Mouse (Mus musculus): ENCODE measurements around the gene Pias3. TPM values are rescaled to one million over a fixed set of nuclear protein-coding genes. Genes with fewer than 3 reads are reported as not detected.
"Not testable (repeated sequence)": the region's sequence is repeated elsewhere in the genome, so short reads cannot be mapped to it uniquely, and the experiment has no call there.

The Pias3 gene
- polyA plus RNA-seq, 1 experiment: not detected

DNA sequence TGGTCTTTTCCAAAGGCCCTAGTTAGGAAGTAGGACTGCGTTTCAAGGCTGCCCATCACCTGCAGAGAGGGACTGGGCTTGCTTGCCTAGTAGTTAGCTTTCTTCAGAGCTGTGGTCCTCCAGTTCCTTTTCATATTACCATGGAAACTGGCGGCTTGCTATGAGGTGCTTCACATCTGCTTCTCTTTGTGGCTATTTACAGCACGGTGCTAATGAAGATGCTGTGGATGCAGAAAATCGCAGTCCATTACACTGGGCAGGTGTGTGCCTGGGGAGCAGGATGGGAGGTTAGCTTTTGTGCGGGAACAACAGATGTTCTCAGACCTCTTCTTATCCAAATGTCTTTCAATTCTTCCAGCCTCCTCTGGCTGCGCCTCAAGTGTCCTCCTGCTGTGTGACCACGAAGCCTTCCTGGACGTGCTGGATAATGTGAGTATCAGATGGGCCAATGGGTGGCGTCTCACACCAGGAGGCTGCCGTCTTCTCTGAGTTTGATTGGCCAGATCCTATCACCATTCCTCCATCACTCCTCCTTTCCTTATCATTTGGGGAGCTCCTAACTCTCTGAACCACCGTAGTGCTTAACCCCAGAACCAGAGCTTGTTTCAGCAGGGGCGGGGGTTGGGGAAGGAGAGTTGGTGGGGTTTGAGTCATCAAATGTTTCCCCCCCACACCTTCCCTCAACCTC, 15.8 kb upstream of the Pias3 start:
- H3K4me1 ChIP-seq (ENCODE audit: control insufficient read depth, insufficient read depth, low read length): peaks cover 24% of the 10 kb centered on the region
- no peak overlapping the region for H3K27ac ChIP-seq (ENCODE audit: insufficient read depth, low read depth, low read length)
- no peak for TF ChIP-seq CTCF (IDR thresholded peaks at IDR 0.05; ENCODE audit: insufficient read depth, low read depth, low read length)
- TF ChIP-seq POLR2A (IDR thresholded peaks at IDR 0.05; ENCODE audit: insufficient read depth, low read depth, low read length): no peak
- H3K4me3 ChIP-seq (ENCODE audit: insufficient read depth, low read depth, low read length): no peak overlapping the region
- WGBS: 28% methylated on average over 12 of the region's 12 CpGs

DNA sequence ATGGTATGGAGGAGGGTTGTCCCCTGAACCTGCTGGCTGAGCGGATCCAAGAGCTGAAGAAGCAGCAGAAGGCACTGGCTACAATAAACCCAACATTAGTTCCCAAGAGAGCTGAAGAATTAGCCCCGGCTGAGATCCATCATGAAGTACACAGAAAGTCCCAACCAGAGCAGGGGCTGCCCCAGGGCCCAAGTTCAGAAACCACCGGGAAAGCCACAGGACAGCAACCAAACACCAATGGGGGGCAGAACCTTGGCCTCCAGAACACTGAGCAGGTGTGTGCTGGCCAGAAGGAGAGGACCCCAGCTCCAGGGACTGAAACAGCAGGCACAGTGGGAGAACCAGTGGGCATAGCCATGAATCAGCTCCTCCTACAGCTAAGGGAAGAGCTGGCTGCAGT, 12.7 kb upstream of the Pias3 start:
- Histone ChIP-seq H3K27ac (ENCODE audit: insufficient read depth, low read depth, low read length) (no peak overlapping the region), H3K4me3 (ENCODE audit: insufficient read depth, low read depth, low read length) (no peak overlapping the region), H3K4me1 (ENCODE audit: control insufficient read depth, insufficient read depth, low read length) (peaks cover 22% of the 10 kb centered on the region)
- TF ChIP-seq CTCF (IDR thresholded peaks at IDR 0.05; ENCODE audit: insufficient read depth, low read depth, low read length) (no peak), POLR2A (IDR thresholded peaks at IDR 0.05; ENCODE audit: insufficient read depth, low read depth, low read length) (no peak)
- 100% methylated on average over 3 of the region's 3 CpGs for WGBS

DNA sequence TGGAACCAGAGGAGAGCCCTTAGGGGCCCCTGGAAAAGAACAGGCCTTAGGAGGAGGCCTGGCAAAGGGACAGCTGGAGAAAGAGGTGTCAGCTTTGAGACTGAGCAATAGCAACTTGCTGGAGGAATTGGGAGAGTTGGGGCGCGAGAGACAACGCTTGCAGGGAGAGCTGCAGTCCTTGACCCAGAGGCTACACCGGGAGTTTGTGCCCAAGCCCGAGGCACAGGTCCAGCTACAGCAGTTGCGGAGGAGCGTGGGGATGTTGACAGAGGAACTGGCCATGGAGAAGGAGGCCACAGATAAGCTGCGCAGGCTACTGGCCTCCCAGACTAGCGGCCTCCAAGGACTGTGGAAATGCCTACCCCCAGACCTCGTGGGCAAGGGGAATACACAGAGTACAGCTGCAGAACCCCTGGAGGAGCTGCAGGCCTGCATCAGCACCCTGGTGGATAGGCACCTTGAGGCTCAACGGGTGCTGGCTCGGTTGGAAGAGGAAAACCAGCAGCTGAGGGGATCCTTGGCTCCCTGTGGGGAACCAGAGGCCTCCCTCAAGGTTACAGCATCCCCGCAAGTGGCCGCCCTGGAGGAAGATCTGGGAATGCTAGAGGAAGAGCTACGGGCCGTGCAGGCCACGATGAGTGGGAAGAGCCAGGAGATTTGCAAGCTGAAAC, 11.9 kb upstream of the Pias3 start:
- 76% methylated on average over 17 of the region's 17 CpGs for WGBS
- peaks cover 19% of the 10 kb centered on the region for H3K4me1 ChIP-seq (ENCODE audit: control insufficient read depth, insufficient read depth, low read length)
- H3K27ac ChIP-seq (ENCODE audit: insufficient read depth, low read depth, low read length): no peak overlapping the region
- TF ChIP-seq POLR2A (IDR thresholded peaks at IDR 0.05; ENCODE audit: insufficient read depth, low read depth, low read length) (no peak), CTCF (IDR thresholded peaks at IDR 0.05; ENCODE audit: insufficient read depth, low read depth, low read length) (no peak)
- no peak overlapping the region for H3K4me3 ChIP-seq (ENCODE audit: insufficient read depth, low read depth, low read length)

DNA sequence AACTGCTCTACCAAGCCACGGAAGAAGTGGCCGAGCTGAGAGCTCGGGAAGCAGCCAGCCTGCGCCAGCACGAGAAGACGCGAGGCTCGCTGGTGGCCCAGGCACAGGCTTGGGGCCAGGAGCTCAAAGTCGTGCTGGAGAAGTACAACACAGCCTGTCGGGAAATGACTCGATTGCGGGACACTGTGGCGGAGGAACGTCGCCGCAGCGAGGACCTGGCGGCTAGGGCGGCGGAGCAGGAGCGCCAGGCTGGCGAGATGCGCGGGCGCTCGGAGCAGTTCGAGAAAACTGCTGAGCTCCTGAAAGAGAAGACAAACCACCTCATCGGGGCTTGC, 11.4 kb upstream of the Pias3 start:
- Histone ChIP-seq H3K27ac (ENCODE audit: insufficient read depth, low read depth, low read length) (no peak overlapping the region), H3K4me1 (ENCODE audit: control insufficient read depth, insufficient read depth, low read length) (peaks cover 18% of the 10 kb centered on the region), H3K4me3 (ENCODE audit: insufficient read depth, low read depth, low read length) (no peak overlapping the region)
- 53% methylated on average over 28 of the region's 28 CpGs for WGBS
- TF ChIP-seq POLR2A (IDR thresholded peaks at IDR 0.05; ENCODE audit: insufficient read depth, low read depth, low read length) (no peak), CTCF (IDR thresholded peaks at IDR 0.05; ENCODE audit: insufficient read depth, low read depth, low read length) (no peak)

DNA sequence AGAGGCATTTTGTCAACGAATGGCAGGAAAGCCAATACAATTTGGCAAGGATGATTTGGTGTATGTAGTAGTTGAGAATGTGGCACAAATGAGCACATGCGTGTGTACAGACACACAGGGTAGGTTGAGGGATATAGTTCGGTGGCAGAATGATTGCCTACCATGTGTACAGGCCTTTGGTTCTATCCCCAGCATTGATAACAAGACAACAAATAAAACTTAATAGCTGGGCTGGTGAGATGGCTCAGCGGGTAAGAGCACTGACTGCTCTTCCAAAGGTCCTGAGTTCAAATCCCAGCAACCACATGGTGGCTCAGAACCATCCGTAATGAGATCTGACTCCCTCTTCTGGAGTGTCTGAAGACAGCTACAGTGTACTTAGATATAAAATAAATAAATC, 10.1 kb upstream of the Pias3 start:
- 95% methylated on average over 5 of the region's 5 CpGs for WGBS
- H3K27ac ChIP-seq (ENCODE audit: insufficient read depth, low read depth, low read length); H3K4me3 ChIP-seq (ENCODE audit: insufficient read depth, low read depth, low read length): not testable (repeated sequence)
- H3K4me1 ChIP-seq (ENCODE audit: control insufficient read depth, insufficient read depth, low read length): peaks cover 11% of the 10 kb centered on the region

DNA sequence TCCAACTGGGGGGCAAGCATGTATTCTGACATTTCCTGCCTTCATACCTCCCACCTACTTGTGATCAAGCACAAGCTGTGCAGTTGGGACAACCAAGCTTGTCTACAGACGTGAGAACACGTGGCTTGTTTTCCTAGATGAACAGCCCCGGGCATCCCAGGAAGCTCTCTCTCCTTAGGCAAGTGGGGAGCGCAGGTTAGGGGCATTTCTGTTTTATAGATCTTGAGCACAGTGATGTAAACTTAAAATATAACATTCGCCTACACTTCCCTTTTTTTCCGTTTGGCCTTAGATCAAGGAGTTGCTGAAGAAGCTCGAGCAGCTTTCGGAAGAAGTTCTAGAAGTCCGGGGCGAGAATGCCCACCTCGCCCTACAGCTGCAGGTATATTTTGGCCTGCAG, 7.3 kb upstream of the Pias3 start:
- no peak overlapping the region for H3K4me3 ChIP-seq (ENCODE audit: insufficient read depth, low read depth, low read length)
- TF ChIP-seq POLR2A (IDR thresholded peaks at IDR 0.05; ENCODE audit: insufficient read depth, low read depth, low read length) (no peak), CTCF (IDR thresholded peaks at IDR 0.05; ENCODE audit: insufficient read depth, low read depth, low read length) (no peak)
- no peak overlapping the region for H3K27ac ChIP-seq (ENCODE audit: insufficient read depth, low read depth, low read length)
- WGBS: 84% methylated on average over 11 of the region's 11 CpGs
- H3K4me1 ChIP-seq (ENCODE audit: control insufficient read depth, insufficient read depth, low read length): peaks cover 11% of the 10 kb centered on the region

DNA sequence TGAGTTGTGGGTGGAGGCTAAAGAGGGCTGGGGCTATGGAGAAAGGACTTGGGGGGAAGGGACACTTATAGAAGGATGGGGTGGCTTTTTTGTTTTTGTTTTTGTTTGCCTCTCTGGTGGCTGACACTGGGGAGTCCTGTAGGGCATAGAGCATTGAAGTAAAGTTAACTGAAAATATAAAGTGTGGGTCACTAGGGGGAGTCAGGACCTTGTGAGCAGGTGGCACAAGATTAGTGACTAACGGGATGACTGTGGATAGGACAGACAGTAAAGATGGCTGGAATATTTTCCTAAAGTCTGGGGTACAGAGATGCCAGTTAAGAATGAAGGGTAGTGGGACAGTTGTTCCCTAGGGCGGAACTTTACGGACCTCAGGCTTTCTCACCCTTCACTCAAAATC, 5.9 kb upstream of the Pias3 start:
- no peak overlapping the region for H3K27ac ChIP-seq (ENCODE audit: insufficient read depth, low read depth, low read length)
- no peak for TF ChIP-seq POLR2A (IDR thresholded peaks at IDR 0.05; ENCODE audit: insufficient read depth, low read depth, low read length)
- no peak for TF ChIP-seq CTCF (IDR thresholded peaks at IDR 0.05; ENCODE audit: insufficient read depth, low read depth, low read length)
- peaks cover 3% of the 10 kb centered on the region; the same call in 1 of the 2 replicates for H3K4me1 ChIP-seq (ENCODE audit: control insufficient read depth, insufficient read depth, low read length)
- H3K4me3 ChIP-seq (ENCODE audit: insufficient read depth, low read depth, low read length): no peak overlapping the region
- WGBS: 73% methylated on average over 3 of the region's 3 CpGs

DNA sequence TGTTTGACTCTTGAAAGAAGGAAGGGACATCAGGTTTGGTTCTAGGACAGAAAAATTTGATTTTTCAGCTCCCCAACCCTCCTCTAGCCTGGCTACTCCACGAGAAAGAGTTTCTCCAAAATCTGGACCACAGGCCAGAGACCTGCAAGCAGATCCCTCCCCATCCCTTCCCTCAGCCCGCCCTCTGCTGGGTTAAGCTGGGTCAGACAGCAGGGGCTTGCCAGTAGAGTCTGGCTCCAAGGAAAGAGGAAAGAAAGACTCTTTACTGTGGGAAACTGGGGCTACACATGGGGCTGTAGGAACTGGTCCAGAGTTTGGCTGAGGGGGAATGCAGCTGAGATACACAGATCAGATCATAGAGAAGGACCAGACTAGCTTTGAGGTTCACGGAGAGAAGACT, 3.7 kb upstream of the Pias3 start:
- WGBS: 31% methylated on average over 3 of the region's 3 CpGs
- H3K4me1 ChIP-seq (ENCODE audit: control insufficient read depth, insufficient read depth, low read length): peaks cover 7% of the 10 kb centered on the region; the same call in 1 of the 2 replicates
- no peak overlapping the region for H3K27ac ChIP-seq (ENCODE audit: insufficient read depth, low read depth, low read length)
- TF ChIP-seq CTCF (IDR thresholded peaks at IDR 0.05; ENCODE audit: insufficient read depth, low read depth, low read length): no peak
- TF ChIP-seq POLR2A (IDR thresholded peaks at IDR 0.05; ENCODE audit: insufficient read depth, low read depth, low read length): no peak
- no peak overlapping the region for H3K4me3 ChIP-seq (ENCODE audit: insufficient read depth, low read depth, low read length)

DNA sequence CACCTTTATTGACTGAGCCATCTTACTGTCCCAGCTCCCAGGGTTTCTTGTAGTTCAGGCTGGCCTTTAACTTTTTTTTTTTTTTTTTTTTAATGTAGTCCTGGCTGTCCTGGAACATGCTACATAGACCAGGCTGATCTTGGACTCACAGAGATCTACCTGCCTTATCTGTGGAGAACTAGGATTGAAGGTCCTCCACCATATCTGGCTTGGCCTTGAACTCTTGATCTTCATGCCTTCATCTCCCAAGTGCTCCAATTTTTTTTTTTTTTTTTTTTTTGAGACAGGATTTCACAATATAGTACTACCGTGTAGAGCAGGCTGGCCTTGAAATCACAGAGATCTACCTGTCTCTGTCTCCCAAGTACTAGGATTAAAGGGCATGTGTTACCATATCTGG, 2.6 kb upstream of the Pias3 start:
- TF ChIP-seq POLR2A (IDR thresholded peaks at IDR 0.05; ENCODE audit: insufficient read depth, low read depth, low read length) (no peak), CTCF (IDR thresholded peaks at IDR 0.05; ENCODE audit: insufficient read depth, low read depth, low read length) (no peak)
- H3K4me1 ChIP-seq (ENCODE audit: control insufficient read depth, insufficient read depth, low read length): peaks cover 7% of the 10 kb centered on the region; the same call in 1 of the 2 replicates
- H3K27ac ChIP-seq (ENCODE audit: insufficient read depth, low read depth, low read length): no peak overlapping the region
- WGBS: 96% methylated on average over 1 of the region's 1 CpGs
- H3K4me3 ChIP-seq (ENCODE audit: insufficient read depth, low read depth, low read length): no peak overlapping the region
